Mouse (Mus musculus) heart, embryonic 12.5 days (tissue): ENCODE measurements at regions not wholly inside any gene's neighbourhood (a gene's known extent, or its start where the extent isn't known, plus 50 kb on each side); places are given as distances from the start of the nearest gene placed in this dataset.

Experiments
- ATAC-seq: fragments of 200-750 bp; cut with Nextera tagmentation; 2 replicates; pipeline ENCODE4 v1.8.0; 2017; ENCODE audit warnings: moderate TSS enrichment, moderate library complexity; ENCODE audit not compliant: insufficient number of reproducible peaks, low FRiP score
- H3K27ac ChIP-seq: fragments of 300-500 bp; sonication (generic); 2 replicates; pipeline ENCODE4 v1.5.1; 2016; ENCODE audit warnings: mild to moderate bottlenecking, moderate library complexity; ENCODE audit not compliant: poor library complexity, severe bottlenecking
- H3K27me3 ChIP-seq: fragments of 300-500 bp; sonication (generic); replicated peaks from 2 replicates; pipeline ENCODE4 v1.6.1; 2016; ENCODE audit warnings: mild to moderate bottlenecking, moderate library complexity
- H3K36me3 ChIP-seq: fragments of 300-500 bp; sonication (generic); 2 replicates; pipeline ENCODE4 v1.6.1; 2016; ENCODE audit warnings: mild to moderate bottlenecking, moderate library complexity
- H3K4me1 ChIP-seq: fragments of 300-500 bp; sonication (generic); replicated peaks from 2 replicates; pipeline ENCODE4 v1.6.1; 2016; ENCODE audit warnings: mild to moderate bottlenecking
- H3K4me2 ChIP-seq: fragments of 300-500 bp; sonication (generic); 2 replicates; pipeline ENCODE4 v1.6.1; 2016; ENCODE audit warnings: mild to moderate bottlenecking, moderate library complexity
- H3K4me3 ChIP-seq: fragments of 300-500 bp; sonication (generic); 2 replicates; pipeline ENCODE4 v1.5.1; 2016; ENCODE audit warnings: mild to moderate bottlenecking
- H3K9ac ChIP-seq: fragments of 300-500 bp; sonication (generic); 2 replicates; pipeline ENCODE4 v1.6.1; 2016; ENCODE audit warnings: mild to moderate bottlenecking, moderate library complexity
- H3K9me3 ChIP-seq: fragments of 300-500 bp; sonication (generic); replicated peaks from 2 replicates; pipeline ENCODE4 v1.6.1; 2016; ENCODE audit warnings: mild to moderate bottlenecking, moderate library complexity
- WGBS: fragments of 180-500 bp; shearing (Covaris S2); methylation state at CpG from one replicate; pipeline ENCODE4 v1.1.7; 2016; 5-methylcytosine and 5-hydroxymethylcytosine counted together

DNA sequence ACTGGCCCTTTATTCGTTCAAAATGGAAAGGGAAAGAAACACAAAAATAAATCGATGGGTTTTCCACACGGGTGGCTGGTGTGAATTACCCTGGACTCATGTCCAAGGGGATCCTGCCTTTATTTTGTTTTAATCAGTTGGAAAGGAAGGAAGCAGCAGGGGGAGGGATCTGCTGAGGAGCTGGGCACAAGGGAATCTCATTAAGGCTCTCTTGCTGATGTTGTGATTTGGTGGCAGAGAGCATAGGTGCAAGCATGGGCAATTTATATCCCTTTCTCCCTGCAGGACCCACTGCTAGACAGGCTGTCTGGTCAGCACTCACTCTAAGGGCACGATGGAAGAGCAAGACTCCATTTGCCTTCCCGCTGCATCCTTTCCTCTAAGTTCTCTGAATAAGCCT lies 469.2 kb downstream of the Epha7 start:
- WGBS: 49% methylated on average over 5 of the region's 5 CpGs
- Histone ChIP-seq H3K36me3 (no peaks in the 10 kb centered on the region), H3K27me3 (no peaks in the 10 kb centered on the region), H3K9ac (no peak overlapping the region), H3K27ac (no peak overlapping the region), H3K9me3 (peaks cover 5% of the 10 kb centered on the region; the same call in 1 of the 2 replicates), H3K4me1 (0 out of 2 replicates have a peak, but pooled peaks cover 5% of the 10 kb centered on the region), H3K4me2 (peak overlapping the region; percentile 21; the same call in 1 of the 2 replicates), H3K4me3 (no peak overlapping the region)
- no peak for ATAC-seq

DNA sequence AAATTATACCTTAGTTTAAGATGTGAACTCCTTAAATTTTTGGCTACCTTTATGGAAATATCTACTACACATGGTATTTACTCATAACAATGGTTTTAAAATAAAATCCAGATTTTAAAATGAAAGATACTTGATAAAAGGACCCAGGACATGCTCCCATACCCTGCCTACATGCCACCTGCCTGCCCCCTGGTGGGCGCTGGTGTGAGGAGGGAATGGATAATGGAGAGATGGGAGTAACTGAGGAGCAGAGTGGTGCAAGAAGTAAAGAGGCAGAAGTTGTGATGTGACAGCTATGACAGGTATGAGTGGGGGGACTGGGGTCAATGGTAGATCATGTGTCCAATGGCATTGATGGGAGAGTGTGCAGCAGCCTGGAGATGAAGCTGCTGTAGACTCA lies 488.4 kb downstream of the Epha7 start:
- ATAC-seq: no peak
- 18% methylated on average over 1 of the region's 1 CpGs for WGBS

DNA sequence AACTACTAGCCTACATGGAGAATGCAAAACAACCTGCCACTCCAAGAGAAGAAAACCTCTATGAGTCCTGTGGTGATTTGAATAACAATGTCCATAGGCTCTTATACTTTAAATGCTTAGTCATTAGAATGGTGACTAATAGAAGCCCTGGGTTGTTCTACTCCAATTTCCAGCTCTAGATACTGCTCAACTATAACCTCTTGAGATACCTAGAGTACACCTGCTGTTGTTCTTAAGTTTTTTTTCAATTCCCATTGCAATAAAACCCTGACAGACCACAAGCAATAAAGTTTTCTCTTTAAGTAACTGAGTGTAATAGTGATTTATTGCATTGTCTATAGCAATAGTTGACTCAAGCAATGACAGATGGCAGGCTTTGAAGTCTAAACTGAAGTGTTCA lies 491.0 kb downstream of the Epha7 start:
- no peak for ATAC-seq
- no peak overlapping the region for H3K9ac ChIP-seq

More for the DNA sequence above, 488.4 kb downstream of the Epha7 start:
- Histone ChIP-seq H3K36me3 (no peaks in the 10 kb centered on the region), H3K4me1 (no peaks in the 10 kb centered on the region), H3K4me3 (no peak overlapping the region), H3K27me3 (no peaks in the 10 kb centered on the region), H3K27ac (no peak overlapping the region), H3K4me2 (no peak overlapping the region), H3K9ac (no peak overlapping the region), H3K9me3 (no peaks in the 10 kb centered on the region)

DNA sequence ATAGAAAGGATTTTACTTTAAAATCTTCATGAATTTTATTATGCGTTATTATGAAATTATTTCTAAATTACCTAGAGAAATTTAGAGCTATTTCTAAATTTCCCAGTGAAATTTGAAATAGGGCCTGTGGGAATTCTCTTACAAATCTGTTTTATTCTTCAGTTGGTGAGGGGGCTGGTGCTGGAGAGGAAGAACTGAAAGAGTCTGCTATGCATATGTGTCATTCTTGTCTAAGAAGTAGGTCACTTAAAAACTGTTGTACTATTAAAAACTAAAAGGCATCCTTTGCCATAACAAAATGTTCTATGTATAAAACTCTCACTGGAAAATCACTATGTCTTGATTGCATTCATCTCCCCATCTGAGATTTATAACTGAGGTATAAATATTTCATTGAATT lies 494.3 kb downstream of the Epha7 start:
- Histone ChIP-seq H3K27me3 (no peaks in the 10 kb centered on the region), H3K9ac (no peak overlapping the region), H3K4me1 (no peaks in the 10 kb centered on the region), H3K4me2 (no peak overlapping the region), H3K9me3 (no peaks in the 10 kb centered on the region), H3K4me3 (no peak overlapping the region), H3K27ac (no peak overlapping the region), H3K36me3 (no peaks in the 10 kb centered on the region)
- no peak for ATAC-seq
- WGBS: 89% methylated on average over 1 of the region's 1 CpGs

More for the DNA sequence above, 491.0 kb downstream of the Epha7 start:
- Histone ChIP-seq H3K4me1 (no peaks in the 10 kb centered on the region), H3K36me3 (no peaks in the 10 kb centered on the region), H3K27ac (no peak overlapping the region), H3K9me3 (no peaks in the 10 kb centered on the region), H3K27me3 (no peaks in the 10 kb centered on the region), H3K4me2 (no peak overlapping the region), H3K4me3 (no peak overlapping the region)

DNA sequence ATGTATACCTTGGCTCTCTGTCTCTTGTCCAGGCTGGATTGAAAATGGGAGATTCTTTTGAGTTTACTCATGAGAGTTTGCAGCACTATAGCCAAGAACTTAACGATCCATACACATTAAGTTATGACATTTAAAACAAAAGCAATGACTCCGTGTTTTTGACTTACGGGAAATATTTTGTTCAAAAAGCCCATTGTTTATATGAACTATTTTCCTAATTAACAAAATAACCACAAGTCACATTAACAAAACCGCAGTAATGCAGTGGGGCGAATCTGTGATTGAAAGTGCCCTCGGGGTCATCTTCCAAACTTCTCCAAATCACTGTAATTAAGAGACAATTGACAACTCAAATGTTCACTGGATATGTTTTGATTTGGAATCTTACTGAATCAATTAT lies 511.0 kb downstream of the Epha7 start:
- H3K27me3 ChIP-seq: no peaks in the 10 kb centered on the region
- 84% methylated on average over 6 of the region's 6 CpGs for WGBS
- H3K27ac ChIP-seq: no peak overlapping the region
- no peak overlapping the region for H3K9ac ChIP-seq
- no peaks in the 10 kb centered on the region for H3K36me3 ChIP-seq
- ATAC-seq: no peak
- H3K4me3 ChIP-seq: no peak overlapping the region
- no peaks in the 10 kb centered on the region for H3K9me3 ChIP-seq
- H3K4me1 ChIP-seq: no peaks in the 10 kb centered on the region
- no peak overlapping the region for H3K4me2 ChIP-seq

DNA sequence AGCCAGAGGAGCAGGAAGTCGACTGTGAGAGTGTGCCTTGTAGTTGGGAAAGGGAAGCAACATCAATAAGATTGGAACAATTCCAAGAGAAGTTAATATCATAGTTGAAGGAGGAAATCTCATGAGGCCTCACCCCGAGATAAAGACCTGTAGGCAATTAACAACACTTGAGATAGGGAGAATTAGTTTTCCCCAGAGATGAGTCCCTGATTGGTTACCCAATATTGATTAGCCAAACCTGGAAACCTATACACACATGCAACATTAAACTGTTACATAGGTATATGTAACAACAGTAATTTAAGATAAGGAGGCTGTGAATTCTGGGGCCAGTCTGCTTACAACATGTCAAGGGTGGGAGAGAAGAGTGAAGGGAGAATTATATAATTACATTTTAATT lies 516.2 kb downstream of the Epha7 start:
- H3K4me1 ChIP-seq: no peaks in the 10 kb centered on the region
- H3K27ac ChIP-seq: no peak overlapping the region
- ATAC-seq: no peak
- H3K4me3 ChIP-seq: no peak overlapping the region
- 55% methylated on average over 2 of the region's 2 CpGs for WGBS
- no peaks in the 10 kb centered on the region for H3K27me3 ChIP-seq
- no peak overlapping the region for H3K9ac ChIP-seq
- no peak overlapping the region for H3K4me2 ChIP-seq
- H3K36me3 ChIP-seq: no peaks in the 10 kb centered on the region
- no peaks in the 10 kb centered on the region for H3K9me3 ChIP-seq

DNA sequence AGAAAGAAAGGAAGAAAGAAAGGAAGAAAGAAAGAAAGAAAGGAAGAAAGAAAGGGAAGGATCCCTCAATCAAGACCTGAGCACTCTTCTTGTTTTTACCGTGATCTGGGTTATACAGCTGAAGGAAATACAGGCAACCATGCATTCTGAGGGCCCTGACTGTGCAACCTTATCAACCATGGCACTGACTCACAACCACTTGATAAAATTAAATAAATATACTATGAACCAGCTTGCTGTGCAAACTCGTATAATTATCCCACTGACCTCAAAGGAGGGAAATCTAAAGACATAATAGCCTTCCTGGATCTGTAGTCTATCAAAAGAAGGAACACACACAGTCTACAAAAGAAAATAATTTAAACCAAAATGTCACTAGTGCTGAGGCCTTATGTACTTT lies 518.8 kb downstream of the Epha7 start:
- Histone ChIP-seq H3K4me2 (no peak overlapping the region), H3K4me3 (no peak overlapping the region), H3K27me3 (no peaks in the 10 kb centered on the region), H3K9me3 (no peaks in the 10 kb centered on the region), H3K36me3 (no peaks in the 10 kb centered on the region), H3K4me1 (no peaks in the 10 kb centered on the region), H3K9ac (no peak overlapping the region), H3K27ac (no peak overlapping the region)
- WGBS: 40% methylated on average over 2 of the region's 2 CpGs
- ATAC-seq: no peak; the same call in 1 of the 2 replicates

DNA sequence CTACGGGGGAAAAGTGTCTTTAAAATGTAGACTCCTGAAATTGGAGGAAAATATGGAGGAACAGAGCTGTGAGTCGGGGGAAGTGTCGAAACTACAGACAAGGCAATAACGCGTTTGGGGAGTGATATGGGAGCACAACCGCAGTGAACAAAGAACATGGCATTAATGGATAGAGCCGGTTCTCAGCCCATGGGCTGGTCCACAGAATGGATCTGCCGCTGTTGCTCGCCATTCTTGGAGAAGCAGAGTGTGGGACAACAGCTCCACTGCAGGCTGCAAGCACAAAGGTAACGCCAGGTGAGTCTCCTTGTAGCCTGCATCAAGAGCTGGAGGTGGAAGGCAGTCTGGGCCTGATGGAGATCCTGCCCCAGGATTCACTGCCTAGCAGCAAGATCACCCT lies 524.3 kb downstream of the Epha7 start:
- H3K36me3 ChIP-seq: no peaks in the 10 kb centered on the region
- no peak overlapping the region for H3K4me2 ChIP-seq
- ATAC-seq: no peak
- no peaks in the 10 kb centered on the region for H3K4me1 ChIP-seq
- no peak overlapping the region for H3K9ac ChIP-seq
- H3K27me3 ChIP-seq: no peaks in the 10 kb centered on the region
- 77% methylated on average over 10 of the region's 10 CpGs for WGBS
- no peak overlapping the region for H3K4me3 ChIP-seq
- H3K9me3 ChIP-seq: no peaks in the 10 kb centered on the region
- H3K27ac ChIP-seq: no peak overlapping the region

DNA sequence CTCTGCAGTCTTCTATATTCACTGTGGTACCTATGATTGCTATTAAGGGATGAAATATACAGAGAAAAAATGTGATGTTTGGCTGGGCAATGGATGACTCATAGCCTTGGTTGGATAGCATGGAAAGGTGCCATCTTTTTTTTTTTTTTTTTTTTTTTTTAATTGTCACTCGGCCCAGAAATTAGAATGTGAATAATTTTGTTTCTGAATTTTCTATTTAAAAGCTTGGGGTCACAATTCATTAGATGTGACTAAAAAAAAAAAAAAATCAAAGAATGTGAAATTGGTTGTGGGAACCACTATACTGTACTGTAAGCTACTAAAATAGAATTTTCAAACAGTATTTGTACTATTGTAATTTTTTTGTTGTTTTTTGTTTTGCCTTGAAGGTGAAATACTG lies 549.3 kb downstream of the Epha7 start:
- Histone ChIP-seq H3K4me3 (no peak overlapping the region), H3K4me1 (no peaks in the 10 kb centered on the region), H3K9ac (no peak overlapping the region), H3K9me3 (0 out of 2 replicates have a peak, but pooled peaks cover 5% of the 10 kb centered on the region), H3K27ac (no peak overlapping the region), H3K4me2 (no peak overlapping the region), H3K36me3 (no peaks in the 10 kb centered on the region), H3K27me3 (no peaks in the 10 kb centered on the region)
- no peak for ATAC-seq
- WGBS: 60% methylated on average over 1 of the region's 1 CpGs

DNA sequence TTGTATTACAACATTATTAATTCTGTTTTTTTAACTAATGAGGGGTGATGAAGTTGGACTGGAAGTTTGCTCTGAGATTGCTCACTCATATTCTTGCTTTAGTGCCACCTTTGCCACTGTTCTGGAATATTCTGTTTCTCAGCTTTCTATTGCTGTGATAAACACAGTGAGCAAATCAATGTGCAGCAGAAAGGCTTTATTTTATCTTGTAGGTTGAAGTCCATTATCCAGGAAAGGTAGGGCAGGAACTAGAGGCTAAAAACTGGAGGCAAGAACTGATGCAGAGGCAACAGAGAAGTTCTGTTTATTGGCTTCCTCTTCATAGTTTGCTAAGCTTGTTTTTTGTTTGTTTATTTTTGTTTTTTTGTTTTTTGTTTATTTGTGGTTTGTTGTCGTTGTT lies 576.4 kb downstream of the Epha7 start:
- H3K4me2 ChIP-seq: no peak overlapping the region
- WGBS: 79% methylated on average over 1 of the region's 1 CpGs
- H3K27me3 ChIP-seq: no peaks in the 10 kb centered on the region
- no peak overlapping the region for H3K4me3 ChIP-seq
- no peaks in the 10 kb centered on the region for H3K9me3 ChIP-seq
- H3K27ac ChIP-seq: no peak overlapping the region
- ATAC-seq: no peak
- H3K9ac ChIP-seq: no peak overlapping the region
- H3K36me3 ChIP-seq: no peaks in the 10 kb centered on the region
- H3K4me1 ChIP-seq: no peaks in the 10 kb centered on the region

DNA sequence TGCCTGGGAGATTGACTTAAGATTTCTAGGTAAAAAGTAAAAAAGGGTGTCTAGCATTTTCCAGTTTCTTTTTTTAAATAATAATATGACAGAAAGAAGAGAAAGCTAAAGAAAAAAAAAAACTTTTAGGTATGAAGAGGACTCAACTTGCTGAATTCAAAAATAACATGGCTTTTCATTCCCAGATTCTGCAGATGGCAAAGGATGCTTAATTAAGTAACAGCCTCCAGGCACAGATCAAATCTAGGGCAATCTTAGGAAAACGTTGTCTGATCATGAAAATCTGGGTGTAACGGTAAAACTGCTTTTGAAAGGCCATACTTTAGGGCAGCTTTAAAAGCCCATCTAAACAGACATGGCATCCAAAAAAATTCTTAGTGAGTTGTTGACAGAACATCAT lies 577.4 kb downstream of the Epha7 start:
- no peak overlapping the region for H3K27ac ChIP-seq
- H3K27me3 ChIP-seq: no peaks in the 10 kb centered on the region
- H3K9ac ChIP-seq: no peak overlapping the region
- no peaks in the 10 kb centered on the region for H3K36me3 ChIP-seq
- no peak overlapping the region for H3K4me2 ChIP-seq
- no peak for ATAC-seq
- H3K4me1 ChIP-seq: no peaks in the 10 kb centered on the region
- whole genome bisulfite sequencing: 70% methylated on average over 2 of the region's 2 CpGs
- no peaks in the 10 kb centered on the region for H3K9me3 ChIP-seq
- H3K4me3 ChIP-seq: no peak overlapping the region

DNA sequence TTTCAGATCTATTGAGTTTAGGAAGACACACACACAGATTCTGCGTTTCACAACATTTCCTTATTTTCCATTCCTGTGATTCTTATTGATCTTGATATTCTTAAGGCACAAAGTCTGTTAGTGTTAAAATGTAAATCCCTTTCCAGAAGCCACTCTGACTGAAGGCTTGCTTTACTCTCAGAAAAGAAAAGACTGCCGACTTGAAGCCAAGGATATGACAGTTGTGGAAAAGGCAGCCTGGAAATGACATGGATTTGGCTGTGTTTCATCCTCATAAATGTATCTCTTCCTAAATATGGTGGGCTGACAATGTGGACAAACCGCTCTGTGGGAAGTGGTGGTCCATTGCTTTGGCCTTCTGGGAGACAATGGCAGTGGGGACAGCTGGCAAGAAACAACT lies 589.2 kb downstream of the Epha7 start:
- H3K36me3 ChIP-seq: no peaks in the 10 kb centered on the region
- no peak overlapping the region for H3K4me3 ChIP-seq
- H3K27ac ChIP-seq: no peak overlapping the region
- H3K9ac ChIP-seq: no peak overlapping the region
- no peaks in the 10 kb centered on the region for H3K4me1 ChIP-seq
- H3K27me3 ChIP-seq: no peaks in the 10 kb centered on the region
- ATAC-seq: no peak
- 84% methylated on average over 3 of the region's 3 CpGs for WGBS
- H3K9me3 ChIP-seq: no peaks in the 10 kb centered on the region
- H3K4me2 ChIP-seq: no peak overlapping the region
